ENCODE assay signal across 18 mouse cellular contexts in the genomic region with DNA sequence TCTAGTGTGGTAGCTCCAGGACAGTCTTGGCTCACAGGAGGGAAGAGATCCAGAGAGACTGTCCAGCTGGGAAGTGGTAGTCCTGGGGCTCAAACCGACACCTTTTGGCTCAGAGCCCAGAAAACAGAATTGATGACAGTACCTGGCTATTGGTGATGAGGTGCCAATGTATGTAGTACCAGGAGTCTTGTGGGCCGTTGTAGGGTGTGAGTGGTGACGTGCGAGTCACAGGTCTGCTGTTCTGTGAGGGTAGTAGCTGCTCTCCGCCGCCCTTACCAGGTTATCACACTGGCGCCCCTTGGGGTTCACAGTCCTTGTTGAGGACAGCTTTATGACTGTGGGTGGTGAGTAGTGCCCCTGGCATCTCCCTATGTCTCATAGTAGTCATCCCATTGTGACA.
DNase-seq lines count a peak whose midpoint lies in the region; ATAC-seq lines count a peak whose summit lies in the region.
"Had no signal": no experiment of that assay in that cellular context is flagged by ENCODE, and none has a peak within 500 bp of the region (broad histone marks: within the 10 kb centered on the region; RNA-seq: fewer than 3 reads in every experiment).

No protein-coding gene starts in this region.

- no peak for DNase-seq in embryonic facial prominence, embryonic 11.5 days (ENCODE audit: low spot score)
- DNase-seq in embryonic facial prominence, embryonic 10.5 days (ENCODE audit: low spot score): no peak
- DNase-seq in heart, adult 8-10 months (ENCODE audit: low spot score): no peak
- DNase-seq in urinary bladder, adult 2 months (ENCODE audit: low spot score): peak; percentile 16
- DNase-seq in urinary bladder, postnatal 14 days (ENCODE audit: low spot score): no peak
- no peak for DNase-seq in cerebellum, adult 9-11 months
- DNase-seq: adrenal gland, postnatal 14 days; cerebellum, adult 18-20 months; embryo, embryonic 11 days; gastrocnemius, postnatal 36 days; heart, adult 18-20 months; kidney, adult 11 months had no signal

- H3K4me3 ChIP-seq in embryonic facial prominence, embryonic 11.5 days (ENCODE audit: low read depth, low read length): no peak overlapping the region
- no peak overlapping the region for H3K4me3 ChIP-seq in embryonic facial prominence, embryonic 10.5 days
- no peak overlapping the region for H3K4me3 ChIP-seq in heart, embryonic 12.5 days
- H3K4me3 ChIP-seq: embryonic facial prominence, embryonic 13.5 days; forebrain, embryonic 13.5 days; heart, embryonic 13.5 days; hindbrain, embryonic 13.5 days had no signal

- H3K36me3 ChIP-seq in embryonic facial prominence, embryonic 11.5 days (replicated peaks; ENCODE audit: control insufficient read depth, insufficient read depth, low read depth, low read length): no peaks in the 10 kb centered on the region
- H3K36me3 ChIP-seq in embryonic facial prominence, embryonic 10.5 days (replicated peaks): peaks cover 57% of the 10 kb centered on the region
- no peaks in the 10 kb centered on the region for H3K36me3 ChIP-seq in heart, embryonic 12.5 days
- H3K36me3 ChIP-seq: heart, embryonic 13.5 days had no signal

- ATAC-seq in embryonic facial prominence, embryonic 11.5 days (replicated peaks; ENCODE audit: insufficient number of reproducible peaks, low FRiP score, low TSS enrichment, low read depth): 0 out of 2 replicates have a peak, but pooled peaks have one; percentile 25
- 0 out of 2 replicates have a peak, but pooled peaks have one; percentile 9 for ATAC-seq in heart, embryonic 12.5 days (ENCODE audit: insufficient number of reproducible peaks, low FRiP score)
- ATAC-seq: forebrain, embryonic 13.5 days; hindbrain, postnatal 0 days had no signal

- no peak overlapping the region for H3K4me2 ChIP-seq in embryonic facial prominence, embryonic 11.5 days (ENCODE audit: low read depth, low read length)
- no peak overlapping the region for H3K4me2 ChIP-seq in heart, embryonic 12.5 days
- H3K4me2 ChIP-seq: embryonic facial prominence, embryonic 13.5 days; forebrain, embryonic 13.5 days; heart, embryonic 13.5 days; hindbrain, embryonic 13.5 days had no signal

- H3K9ac ChIP-seq in embryonic facial prominence, embryonic 11.5 days (replicated peaks; ENCODE audit: low read length): no peak overlapping the region
- H3K9ac ChIP-seq in heart, embryonic 12.5 days: no peak overlapping the region
- H3K9ac ChIP-seq: embryonic facial prominence, embryonic 13.5 days; forebrain, embryonic 13.5 days; heart, embryonic 13.5 days; hindbrain, embryonic 13.5 days had no signal

- H3K27ac ChIP-seq in embryonic facial prominence, embryonic 11.5 days (replicated peaks; ENCODE audit: low read depth, low read length): no peak overlapping the region
- no peak overlapping the region for H3K27ac ChIP-seq in embryonic facial prominence, embryonic 10.5 days (replicated peaks)
- H3K27ac ChIP-seq in heart, embryonic 12.5 days (ENCODE audit: poor library complexity, severe bottlenecking): no peak overlapping the region
- H3K27ac ChIP-seq: embryonic facial prominence, embryonic 13.5 days; forebrain, embryonic 13.5 days; heart, embryonic 13.5 days; hindbrain, embryonic 13.5 days; hindbrain, postnatal 0 days had no signal

- WGBS in embryonic facial prominence, embryonic 11.5 days: 93% methylated on average over 7 of the region's 7 CpGs
- 91% methylated on average over 7 of the region's 7 CpGs for WGBS in embryonic facial prominence, embryonic 10.5 days
- WGBS in heart, embryonic 12.5 days: 74% methylated on average over 7 of the region's 7 CpGs

- H3K9me3 ChIP-seq in embryonic facial prominence, embryonic 11.5 days (replicated peaks; ENCODE audit: control insufficient read depth, low read length): no peaks in the 10 kb centered on the region
- H3K9me3 ChIP-seq in embryonic facial prominence, embryonic 10.5 days: no peaks in the 10 kb centered on the region
- H3K9me3 ChIP-seq in heart, embryonic 12.5 days (replicated peaks): no peaks in the 10 kb centered on the region
- H3K9me3 ChIP-seq: embryonic facial prominence, embryonic 13.5 days; forebrain, embryonic 13.5 days; heart, embryonic 13.5 days; hindbrain, embryonic 13.5 days had no signal

- no peaks in the 10 kb centered on the region for H3K4me1 ChIP-seq in embryonic facial prominence, embryonic 11.5 days (ENCODE audit: control insufficient read depth, insufficient read depth, low read length)
- H3K4me1 ChIP-seq in embryonic facial prominence, embryonic 10.5 days: no peaks in the 10 kb centered on the region
- no peaks in the 10 kb centered on the region for H3K4me1 ChIP-seq in heart, embryonic 12.5 days (replicated peaks)
- H3K4me1 ChIP-seq: forebrain, embryonic 13.5 days; hindbrain, embryonic 13.5 days had no signal

- no peaks in the 10 kb centered on the region for H3K27me3 ChIP-seq in embryonic facial prominence, embryonic 11.5 days (ENCODE audit: control insufficient read depth, insufficient read depth, low read length)
- no peaks in the 10 kb centered on the region for H3K27me3 ChIP-seq in embryonic facial prominence, embryonic 10.5 days (replicated peaks; ENCODE audit: low read depth, poor library complexity, severe bottlenecking)
- H3K27me3 ChIP-seq in heart, embryonic 12.5 days (replicated peaks): no peaks in the 10 kb centered on the region
- H3K27me3 ChIP-seq: embryonic facial prominence, embryonic 13.5 days; forebrain, embryonic 13.5 days; heart, embryonic 13.5 days; hindbrain, embryonic 13.5 days had no signal
